Mouse (Mus musculus) naive thymus-derived CD4-positive, alpha-beta T cell, adult 2 months (primary cell): ENCODE measurements at regions not wholly inside any gene's neighbourhood (a gene's known extent, or its start where the extent isn't known, plus 50 kb on each side); places are given as distances from the start of the nearest gene placed in this dataset.
"Not testable (repeated sequence)": the region's sequence is repeated elsewhere in the genome, so short reads cannot be mapped to it uniquely, and the experiment has no call there.

Experiments
- DNase-seq: peaks from one replicate; pipeline ENCODE4 v3.0.0-alpha.2; 2011; ENCODE audit warnings: low read depth

DNA sequence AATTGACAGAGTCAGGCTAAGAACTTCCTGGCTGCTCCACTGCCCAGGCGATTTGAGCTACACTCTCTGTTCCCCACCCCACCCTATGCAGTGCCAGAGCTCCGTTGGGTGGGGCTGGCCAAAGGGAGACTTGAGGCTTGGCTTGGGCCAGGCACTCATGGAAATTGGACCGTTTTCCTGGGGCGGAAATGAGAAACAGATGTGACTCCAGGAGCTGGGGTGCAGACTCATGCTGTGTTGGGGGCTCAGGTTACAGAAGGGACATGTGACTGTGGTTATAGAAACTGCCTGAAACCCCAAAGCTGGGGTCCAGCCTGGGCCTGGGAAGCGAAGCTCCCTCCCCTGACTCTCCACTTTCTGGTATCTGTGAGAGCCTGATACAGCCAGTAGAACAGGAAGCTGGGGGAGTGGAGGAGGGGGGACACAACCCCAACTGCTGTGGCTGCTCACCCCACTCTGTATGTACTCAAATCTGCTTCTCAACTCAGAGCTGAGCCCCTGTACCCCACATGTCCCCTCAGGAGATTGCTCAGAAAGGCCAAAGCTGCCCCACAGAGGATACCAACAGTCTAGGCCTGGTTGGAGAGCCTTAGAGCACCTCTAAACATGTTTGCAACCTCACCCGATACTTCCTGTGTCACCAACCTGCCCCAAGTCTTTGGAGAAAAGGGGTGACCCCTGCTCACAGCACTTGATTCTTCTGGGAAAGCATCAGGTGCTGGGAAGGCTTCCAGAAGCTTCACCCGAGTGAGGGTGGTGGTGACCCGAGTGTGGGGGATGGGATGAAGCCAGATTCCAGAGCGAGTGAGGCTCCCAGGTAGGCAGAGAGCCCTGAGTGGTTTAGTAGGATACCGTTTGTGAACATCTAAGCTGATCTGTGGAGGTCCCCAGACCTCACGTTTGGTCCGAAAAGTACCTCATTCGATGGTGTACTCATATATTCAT, 142.9 kb upstream of the Haao start:
- DNase-seq, result peak; percentile 72

DNA sequence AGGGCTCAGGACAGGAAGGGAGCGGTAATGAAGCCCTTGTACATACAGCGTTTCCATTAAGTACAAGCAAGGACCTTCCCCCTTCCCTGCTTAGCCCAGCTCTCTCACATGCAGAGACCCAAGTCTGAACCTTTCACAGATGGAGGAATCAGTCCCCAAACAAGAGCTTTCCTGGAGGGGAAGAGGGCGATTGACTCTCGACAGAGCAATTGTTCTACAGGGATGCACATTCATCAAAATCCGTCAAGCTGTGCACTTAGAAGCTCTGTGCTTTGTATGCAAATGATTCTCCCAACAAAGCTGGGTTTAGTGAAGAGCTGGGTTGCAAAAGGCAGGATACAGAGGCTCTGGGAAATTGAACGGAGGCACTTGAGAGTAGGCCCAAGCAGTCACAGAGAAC, 141.1 kb upstream of the Haao start:
- DNase-seq, result no peak

DNA sequence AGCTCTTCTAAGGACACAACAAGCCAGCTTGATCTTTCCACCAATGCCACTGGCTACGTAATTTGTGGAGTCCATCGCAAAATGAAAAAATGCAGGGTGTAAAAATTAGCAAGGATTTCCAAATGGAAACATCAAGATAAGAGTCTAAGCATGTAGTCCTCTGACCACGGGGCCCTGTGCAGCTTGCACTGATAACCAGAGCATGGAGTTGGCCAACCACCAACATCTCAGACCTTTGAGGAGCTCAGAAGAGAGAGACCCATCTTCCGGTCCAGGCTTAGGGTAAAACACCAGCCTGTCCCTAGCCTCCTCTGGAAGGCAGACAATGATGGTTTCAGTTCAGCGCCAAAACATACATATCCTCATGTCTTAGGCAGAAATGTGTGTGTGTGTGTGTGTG, 140.4 kb upstream of the Haao start:
- DNase-seq, result no peak

DNA sequence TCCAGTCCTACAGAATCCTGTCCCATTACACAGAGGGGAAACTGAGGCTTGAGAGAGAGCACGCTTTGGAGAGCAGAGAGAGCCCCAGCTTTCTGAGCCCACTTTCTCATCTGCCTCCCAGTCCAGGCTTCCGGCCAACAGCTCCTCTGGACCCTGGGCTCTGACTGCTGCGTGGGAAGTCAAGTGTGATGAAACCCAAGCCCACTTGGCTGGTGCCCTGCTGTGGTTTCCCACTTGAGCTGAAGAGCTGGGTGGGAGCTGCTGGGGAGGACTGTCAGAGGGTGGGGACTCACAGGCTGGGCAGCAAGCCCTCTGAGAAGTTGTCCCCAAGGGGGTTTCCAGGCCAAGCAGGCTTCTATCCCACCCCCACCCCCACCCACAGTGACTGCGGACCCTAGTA, 139.9 kb upstream of the Haao start:
- no peak for DNase-seq

DNA sequence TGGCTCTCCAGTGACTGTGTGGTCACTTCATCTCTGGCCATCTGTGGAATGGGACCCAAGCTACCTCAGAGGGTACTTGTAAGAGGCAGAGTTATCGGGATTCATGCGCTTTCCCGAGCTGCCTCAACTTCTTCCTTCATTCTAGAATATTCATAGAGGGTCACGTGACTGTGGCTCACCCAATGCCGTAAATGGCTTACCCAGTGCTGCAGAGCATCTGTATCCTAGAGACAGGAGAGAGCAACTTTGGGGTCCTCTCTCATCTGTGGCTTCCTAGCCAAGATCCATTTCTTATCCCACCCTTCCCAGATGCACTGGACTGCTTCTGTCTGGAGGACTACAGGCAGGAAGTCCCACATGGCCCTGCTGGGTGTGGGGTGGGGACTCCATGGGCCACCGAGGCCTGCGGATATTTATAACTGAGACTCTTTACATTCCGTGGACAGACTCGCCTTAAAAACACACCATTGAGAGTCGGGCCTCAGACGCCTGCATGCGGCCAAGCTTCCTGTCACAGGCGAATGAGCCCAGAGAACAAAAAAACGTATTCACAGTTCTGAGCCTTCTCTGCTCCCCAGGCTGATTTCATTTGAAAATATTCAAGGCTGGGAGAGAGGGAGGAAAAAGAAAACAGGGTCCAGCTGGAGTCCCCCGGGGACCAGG, 138.3 kb upstream of the Haao start:
- DNase-seq, result peak; percentile 61

DNA sequence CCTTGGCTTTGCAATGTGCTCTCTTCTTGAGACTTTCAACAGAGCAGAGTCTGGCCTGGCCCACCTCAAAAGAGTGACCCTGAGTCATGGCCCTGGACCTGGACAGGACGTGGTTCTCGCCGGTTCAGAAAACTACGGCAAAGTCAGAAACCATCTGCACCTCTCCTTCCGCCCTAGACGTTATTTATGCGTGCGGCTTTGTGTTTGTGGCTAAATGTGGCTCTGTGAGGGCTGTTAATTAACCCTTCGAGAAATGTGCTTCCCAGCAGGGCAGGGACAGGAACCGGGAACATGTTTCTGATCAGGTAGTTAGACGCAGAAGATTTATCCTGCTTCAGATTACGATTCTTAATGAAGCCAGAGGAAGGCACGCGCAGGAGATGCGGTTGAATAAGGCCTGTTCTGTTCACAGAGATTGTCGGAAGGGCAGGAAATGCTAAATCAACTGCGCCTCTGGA, 137.6 kb upstream of the Haao start:
- peak; percentile 66 for DNase-seq

DNA sequence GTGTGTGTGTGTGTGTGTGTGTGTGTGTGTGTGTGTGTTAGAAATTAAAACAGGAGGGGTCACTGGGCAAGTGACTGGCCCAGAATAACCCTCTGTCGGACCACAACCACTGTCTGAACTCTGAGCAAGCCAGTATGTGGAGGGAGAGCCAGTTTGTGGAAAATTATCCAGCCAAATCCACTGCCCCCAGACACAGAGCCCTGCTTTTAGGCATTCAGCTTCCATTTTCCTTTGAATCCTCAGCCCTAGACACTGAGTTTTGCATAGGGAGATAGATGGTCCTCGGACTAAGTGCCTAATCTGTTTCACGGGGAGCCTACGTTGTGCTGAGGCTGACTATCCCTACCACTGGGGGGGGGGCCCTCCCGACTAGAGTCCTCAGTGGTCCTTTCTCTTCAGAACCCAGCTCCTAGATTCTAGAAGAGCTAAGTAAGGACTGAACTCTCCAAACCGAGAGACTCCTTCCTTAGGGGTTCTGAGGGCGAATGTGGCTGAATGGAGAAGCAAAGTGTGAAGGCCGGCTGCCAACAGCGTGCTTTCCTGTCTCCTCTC, 136.2 kb upstream of the Haao start:
- no peak for DNase-seq

DNA sequence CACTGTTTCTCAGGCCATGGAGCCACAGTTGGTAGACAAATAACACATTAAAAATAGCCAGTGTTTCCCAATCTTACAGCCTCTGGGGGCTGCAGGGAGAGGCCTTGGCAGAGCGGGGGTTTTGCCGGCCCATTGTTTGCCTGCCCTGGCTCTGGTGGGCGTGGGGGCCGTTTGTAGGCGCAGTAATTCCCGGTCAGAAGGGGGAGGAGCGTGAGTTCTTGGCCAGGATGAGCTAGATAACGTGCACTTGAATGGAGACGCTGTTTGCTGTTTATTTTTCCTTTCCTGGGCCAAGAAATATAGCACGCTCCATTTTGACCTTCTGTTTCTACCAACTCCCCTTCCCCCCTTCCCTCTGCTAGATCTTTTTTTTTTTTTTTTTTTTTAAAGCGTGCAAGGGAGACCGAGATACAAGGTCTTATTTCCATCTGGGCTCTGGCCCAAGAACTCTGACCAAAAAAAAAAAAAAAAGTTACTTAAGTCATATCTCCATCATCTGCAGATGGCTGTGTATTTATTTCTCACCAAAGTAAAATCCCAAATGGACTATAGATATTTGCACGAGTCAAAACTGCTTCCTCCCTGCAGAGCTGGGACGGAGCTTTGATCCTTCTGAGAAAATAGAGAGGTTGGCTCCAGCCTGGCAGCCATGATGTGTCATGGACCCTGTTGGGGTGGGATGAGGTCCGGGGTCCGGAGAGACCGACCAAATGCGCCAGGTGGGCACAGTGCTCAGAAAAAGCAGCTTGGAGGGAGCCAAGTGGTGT, 135.5 kb upstream of the Haao start:
- DNase-seq, result no peak

DNA sequence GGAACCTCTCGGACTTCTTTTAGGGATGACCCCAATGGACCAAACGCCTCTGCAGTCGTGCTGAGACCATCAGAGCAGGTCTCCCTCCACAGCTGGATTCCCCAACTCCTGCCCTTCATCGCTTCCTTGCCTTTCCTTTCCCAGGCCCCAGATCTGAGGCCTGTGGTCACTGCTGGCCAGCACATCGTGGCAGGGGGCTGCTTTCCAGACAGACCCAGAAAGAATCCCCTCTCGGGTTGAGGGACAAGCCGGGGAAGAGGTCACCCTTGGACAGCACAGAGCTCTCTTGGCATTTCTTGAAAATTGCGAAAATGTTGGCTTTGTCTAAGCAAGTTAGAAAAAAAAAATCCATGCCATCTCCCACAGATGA, 134.9 kb upstream of the Haao start:
- no peak for DNase-seq

DNA sequence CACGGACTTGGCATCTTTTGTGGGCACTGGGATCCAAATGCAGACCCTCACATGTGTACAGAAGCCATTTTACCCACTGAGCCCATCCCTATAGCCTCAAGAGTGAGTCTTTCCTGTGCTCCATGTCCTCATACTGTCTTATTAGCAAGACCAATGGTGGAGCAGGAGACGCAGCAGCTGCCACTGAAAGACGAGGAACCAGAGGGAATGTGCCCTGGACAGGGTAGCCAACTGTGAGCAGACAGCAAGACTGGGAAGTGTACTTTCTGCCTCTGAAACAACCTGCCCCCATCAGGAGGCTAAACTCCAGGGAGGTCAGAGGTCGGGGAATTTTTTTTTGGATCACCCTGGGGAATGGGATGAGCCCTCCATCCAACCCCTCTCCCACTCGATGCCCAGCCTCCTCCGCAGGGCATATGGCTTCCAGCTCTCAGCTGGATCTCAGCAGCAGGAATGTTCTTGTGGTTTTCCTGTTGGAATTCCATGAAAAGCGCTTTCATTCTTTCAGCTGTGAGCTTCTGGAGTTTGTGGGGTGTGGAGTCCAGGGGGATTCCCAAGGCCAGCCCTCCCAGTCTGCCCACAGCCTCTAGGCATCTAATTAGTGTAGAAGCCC, 131.2 kb upstream of the Haao start:
- no peak for DNase-seq

DNA sequence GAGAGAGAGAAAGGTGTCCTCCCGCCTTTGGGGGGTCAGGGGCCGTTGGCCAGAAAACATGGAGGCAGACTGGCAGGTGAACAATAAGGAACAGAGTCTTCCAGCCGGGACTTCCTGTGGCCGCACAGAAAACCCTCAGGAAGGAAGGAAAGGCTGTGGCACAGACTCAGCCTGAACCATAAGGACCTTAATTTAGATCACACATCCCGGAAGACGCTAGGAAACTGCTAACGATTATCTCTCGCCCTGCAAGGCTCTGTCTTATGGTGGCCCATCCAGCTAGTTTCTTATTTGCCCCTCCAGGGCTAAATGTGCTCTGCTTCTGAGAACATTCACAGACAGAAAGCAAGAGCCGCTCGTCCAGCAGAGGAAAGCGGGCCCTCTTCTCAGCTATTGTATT, 130.0 kb upstream of the Haao start:
- no peak for DNase-seq

DNA sequence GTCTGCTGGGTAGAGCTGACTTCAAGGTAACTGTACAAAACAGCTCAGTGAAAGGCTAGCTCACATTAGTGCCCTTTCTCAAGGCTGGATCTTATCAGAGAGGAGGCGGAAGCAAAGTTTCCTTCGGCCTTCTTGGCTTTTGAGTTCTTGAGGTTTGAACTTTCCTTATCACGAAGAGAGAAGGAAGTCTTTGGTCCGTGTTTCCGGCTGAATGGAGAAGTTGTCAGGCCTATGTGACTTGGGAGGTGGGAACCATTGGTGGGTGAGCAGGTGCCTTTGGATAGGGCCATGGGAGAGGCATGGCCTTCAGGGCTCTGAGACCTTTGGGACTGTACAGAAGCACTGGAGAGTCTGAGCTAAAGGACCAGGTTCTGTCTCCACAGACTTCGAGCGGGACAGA, 128.1 kb upstream of the Haao start:
- DNase-seq, result peak; percentile 40

DNA sequence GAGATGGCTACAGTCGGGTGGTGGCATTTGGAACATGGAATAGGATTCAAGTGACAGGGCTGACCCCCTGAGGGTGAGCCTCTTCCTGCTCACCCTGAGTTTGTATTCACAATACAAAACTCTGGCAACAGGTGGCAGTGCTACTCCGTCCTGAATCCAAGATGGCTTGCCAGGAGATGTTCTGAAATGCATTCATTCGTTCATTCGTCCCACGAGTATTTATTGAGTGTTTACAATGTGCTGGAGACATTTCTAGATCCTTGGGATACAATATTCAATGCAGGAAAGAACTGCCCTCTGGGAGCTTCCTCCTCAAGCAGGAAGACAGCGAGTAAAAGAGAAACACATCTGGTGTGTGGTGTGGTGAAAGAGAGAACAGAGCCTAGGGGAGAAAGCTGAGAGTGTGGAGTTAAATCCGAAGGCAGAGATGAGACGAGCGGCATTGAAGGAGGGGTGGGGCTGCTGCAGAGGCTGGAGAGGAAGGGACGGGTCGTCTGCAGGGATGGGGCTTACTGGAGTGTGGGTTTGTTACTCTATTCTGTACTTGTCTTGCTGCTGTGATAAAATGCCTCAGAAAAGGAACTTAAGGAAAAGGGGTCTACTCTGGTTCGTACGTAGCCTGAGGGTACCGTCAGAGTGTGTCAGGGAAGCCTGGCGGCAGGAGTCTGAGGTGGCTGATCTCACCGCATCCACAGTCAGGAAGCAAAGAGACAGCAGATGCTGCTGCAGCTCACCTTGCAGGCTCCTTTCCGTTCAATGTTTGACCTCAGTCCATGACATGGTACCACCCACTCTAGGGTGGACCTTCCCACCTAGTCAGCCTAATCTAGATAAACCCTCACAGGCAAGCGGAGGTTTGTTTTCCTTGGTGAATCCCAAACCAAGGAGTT, 125.9 kb upstream of the Haao start:
- DNase-seq, result peak; percentile 85

DNA sequence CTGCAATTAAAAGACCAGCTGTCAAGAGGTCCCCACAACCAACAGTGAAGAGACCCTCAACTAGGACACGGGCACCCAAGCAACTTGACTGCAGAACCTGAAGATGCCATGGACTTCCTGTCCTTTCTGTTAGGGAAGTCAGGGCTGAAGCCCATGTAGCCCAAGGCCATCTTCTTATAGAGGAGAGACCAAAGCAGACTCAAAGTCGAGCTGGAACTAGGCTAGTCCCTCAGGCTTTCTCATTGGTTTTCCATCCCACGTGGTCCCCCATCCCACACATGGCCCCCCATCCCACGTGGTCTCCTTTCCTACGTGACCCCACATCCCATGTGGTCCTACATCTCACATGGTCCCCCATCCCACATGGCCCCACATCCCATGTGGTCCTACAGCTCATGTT, 125.1 kb upstream of the Haao start:
- no peak for DNase-seq

DNA sequence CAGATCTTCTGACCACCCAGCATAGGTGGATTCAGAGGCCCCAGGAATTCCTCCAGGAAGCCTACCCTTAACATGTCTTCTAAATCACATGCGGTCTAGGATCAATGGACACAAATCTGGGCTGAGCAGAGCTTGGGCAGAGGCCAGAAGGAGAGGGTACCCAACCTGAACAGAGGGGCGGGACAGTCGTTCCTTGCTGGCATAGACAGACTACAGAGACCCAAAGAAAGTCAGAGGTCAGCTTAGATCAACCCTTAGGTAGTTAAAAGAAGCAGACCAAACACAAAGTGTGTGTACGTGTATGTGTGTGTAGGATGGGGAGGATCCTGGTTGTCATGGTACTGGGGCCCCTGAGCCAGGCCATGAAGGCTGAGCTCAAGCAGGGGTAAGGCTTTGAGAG, 124.7 kb upstream of the Haao start:
- no peak for DNase-seq

DNA sequence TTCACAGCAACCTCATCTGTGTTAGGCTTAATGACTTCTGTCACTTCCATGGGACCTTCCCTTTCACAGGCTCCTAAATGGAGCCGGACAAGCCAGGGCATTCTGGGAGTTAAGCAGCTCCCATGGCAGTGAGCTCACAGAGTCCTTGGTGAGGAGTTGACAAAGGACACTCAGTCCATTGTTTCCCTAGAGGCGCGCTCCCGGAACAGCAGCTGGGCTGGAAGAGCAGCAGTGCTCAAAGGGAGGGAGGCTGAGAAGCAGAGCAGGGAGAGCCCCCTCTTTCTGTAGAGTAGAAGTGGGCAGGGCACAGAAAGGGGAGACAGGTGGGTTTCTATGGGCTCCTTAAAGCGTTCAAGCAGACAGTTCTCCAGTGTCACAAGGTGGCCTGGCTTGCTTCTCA, 124.3 kb upstream of the Haao start:
- no peak for DNase-seq

DNA sequence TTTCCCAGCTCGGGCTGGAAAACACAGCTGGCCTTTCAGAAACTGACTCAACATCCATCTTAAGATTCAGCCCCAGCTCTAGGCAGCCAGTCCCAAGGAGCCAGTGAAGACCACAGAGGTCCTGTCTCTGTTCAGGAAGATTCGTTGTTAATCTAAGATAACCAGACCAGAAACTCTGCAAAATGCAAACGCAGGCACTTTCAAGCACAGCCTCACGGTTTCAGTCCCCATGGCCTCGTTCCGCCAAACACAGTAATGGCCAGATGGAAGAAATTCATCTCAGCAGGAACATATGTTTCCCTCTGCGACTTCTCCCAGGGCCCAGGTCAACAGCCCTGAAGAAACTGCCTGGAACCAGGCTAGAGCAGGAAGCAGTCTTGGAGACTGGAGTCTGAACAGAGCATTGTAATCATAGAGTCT, 121.7 kb upstream of the Haao start:
- DNase-seq, result no peak

DNA sequence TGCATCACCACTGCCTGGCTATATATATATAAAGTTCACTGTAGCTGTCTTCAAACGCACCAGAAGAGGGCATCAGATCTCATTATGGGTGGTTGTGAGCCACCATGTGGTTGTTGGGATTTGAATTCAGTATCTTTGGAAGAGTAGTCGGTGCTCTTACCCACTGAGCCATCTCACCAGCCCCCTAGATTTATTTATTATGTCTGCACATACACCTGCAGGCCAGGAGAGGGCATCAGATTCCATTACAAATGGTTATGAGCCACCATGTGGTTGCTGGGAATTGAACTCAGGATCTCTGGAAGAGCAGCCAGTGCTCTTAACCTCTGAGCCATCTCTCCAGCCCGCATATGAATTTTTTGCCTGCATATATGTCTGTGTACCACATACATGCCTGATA, 120.4 kb upstream of the Haao start:
- DNase-seq, result not testable (repeated sequence)

DNA sequence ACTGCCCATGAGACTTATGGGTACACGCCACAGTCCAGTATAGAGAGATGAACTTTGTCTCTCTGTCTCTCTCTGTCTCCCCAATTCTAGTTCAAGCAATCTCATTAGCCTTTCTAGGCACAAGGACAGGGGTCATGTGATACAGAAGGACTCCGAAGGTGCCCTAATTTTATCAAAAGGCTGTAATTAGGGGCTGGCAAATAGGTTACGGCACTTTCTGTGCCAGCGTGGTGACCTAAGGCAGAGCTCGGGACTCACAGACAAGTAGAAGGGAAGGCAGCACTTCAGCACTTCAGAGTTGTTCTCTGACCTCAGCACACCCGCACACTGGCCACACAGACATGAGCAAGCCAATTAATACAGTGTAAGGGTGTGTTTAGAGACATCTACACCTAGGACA, 119.2 kb upstream of the Haao start:
- no peak for DNase-seq

DNA sequence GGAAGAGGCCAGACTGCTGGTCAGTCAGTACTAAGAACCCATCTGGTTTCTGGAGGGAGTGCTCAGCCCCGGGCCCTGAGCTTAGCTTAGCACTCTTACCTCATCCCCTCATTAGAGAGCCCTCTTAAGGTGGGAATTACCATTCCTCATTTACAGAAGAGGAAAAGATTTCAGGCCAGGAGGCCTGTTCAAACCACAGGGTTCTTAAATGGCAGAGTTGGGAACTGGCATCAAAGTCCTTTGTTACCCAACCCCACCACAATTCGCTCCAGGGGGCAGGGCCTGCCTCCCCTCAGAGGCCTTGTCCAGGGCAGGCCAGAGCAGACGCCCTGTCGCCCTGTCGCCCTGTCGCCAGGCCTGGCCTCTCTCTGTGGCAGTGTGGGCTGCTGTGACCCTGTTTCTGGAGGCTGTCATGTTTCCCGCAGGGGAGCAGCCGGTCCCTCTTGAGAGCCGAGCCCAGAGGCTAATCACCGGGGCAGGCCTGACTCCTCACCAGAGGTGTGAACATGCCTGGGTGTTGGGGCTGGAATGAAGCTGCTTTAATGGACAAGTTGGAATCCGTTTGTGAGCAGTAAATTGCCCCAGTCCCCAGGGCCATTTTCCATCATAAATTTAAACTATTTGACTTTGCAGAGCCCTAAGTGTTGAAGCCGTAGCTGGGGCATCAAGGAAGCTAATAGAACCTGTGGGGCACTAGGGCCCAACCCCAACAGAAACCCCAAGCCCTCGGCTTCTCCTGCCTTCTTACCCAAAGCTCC, 116.9 kb upstream of the Haao start:
- DNase-seq, result no peak
